Mouse (Mus musculus): ENCODE results near the gene Mcmbp. TPM values are rescaled to one million over a fixed set of nuclear protein-coding genes. Genes with fewer than 3 reads are reported as not detected.

Mcmbp gene
- polyA plus RNA-seq (2014; fragmentation: Illumina TruSeq; extraction: RNeasy Lipid Tissue Mini Kit (QIAGEN cat#74804); ENCODE audit: insufficient read depth, low read depth, low replicate concordance) = 14.7 TPM

GRCm38 (mm10) chr7:128740334-128740733, at the start of gene Mcmbp:
Gene Mcmbp, minus strand, starts transcription at chr7:128740495.

GRCm38 (mm10) chr7:128744684-128745485, 4.6 kb upstream of the Mcmbp start, which contains the start of gene Sec23ip:
Gene Sec23ip, plus strand, starts transcription at chr7:128744943.

Other genes with a start within 250 kb of the Mcmbp start
- 29.5 TPM for gene Bag3, start 216.9 kb downstream of the Mcmbp start, polyA plus RNA-seq (2014; fragmentation: Illumina TruSeq; extraction: RNeasy Lipid Tissue Mini Kit (QIAGEN cat#74804); ENCODE audit: insufficient read depth, low read depth, low replicate concordance)
- gene Inpp5f, start 129.2 kb downstream of the Mcmbp start, polyA plus RNA-seq (2014; fragmentation: Illumina TruSeq; extraction: RNeasy Lipid Tissue Mini Kit (QIAGEN cat#74804); ENCODE audit: insufficient read depth, low read depth, low replicate concordance) = 5.4 TPM
- gene Sec23ip, start 4.4 kb upstream of the Mcmbp start, polyA plus RNA-seq (2014; fragmentation: Illumina TruSeq; extraction: RNeasy Lipid Tissue Mini Kit (QIAGEN cat#74804); ENCODE audit: insufficient read depth, low read depth, low replicate concordance) = 12.1 TPM